Mouse (Mus musculus) stomach, embryonic 14.5 days (tissue): ENCODE measurements around the gene Olfr1152. TPM values are rescaled to one million over a fixed set of nuclear protein-coding genes. Genes with fewer than 3 reads are reported as not detected.

Experiments
- ATAC-seq: fragments of 200-750 bp; cut with Nextera tagmentation; 2 replicates; pipeline ENCODE4 v1.8.0; 2017; ENCODE audit warnings: low read depth, moderate TSS enrichment; ENCODE audit not compliant: insufficient number of reproducible peaks, insufficient read depth, low FRiP score
- H3K27ac ChIP-seq: fragments of 300-500 bp; sonication (generic); 2 replicates; pipeline ENCODE4 v1.5.1; 2014; ENCODE audit warnings: mild to moderate bottlenecking, low read length, moderate library complexity, mixed read lengths
- H3K27me3 ChIP-seq: fragments of 300-500 bp; sonication (generic); 2 replicates; pipeline ENCODE4 v1.6.1; 2014; ENCODE audit warnings: low read length, control low read depth, mixed read lengths; ENCODE audit not compliant: control insufficient read depth, insufficient read depth
- H3K36me3 ChIP-seq: fragments of 300-500 bp; sonication (generic); 2 replicates; pipeline ENCODE4 v1.6.1; 2014; ENCODE audit warnings: mild to moderate bottlenecking, control low read depth, low read length, moderate library complexity, mixed read lengths; ENCODE audit not compliant: control insufficient read depth, insufficient read depth
- H3K4me1 ChIP-seq: fragments of 300-500 bp; sonication (generic); 2 replicates; pipeline ENCODE4 v1.6.1; 2014; ENCODE audit warnings: low read length, control low read depth, mixed read lengths; ENCODE audit not compliant: control insufficient read depth, insufficient read depth
- H3K4me2 ChIP-seq: fragments of 300-500 bp; sonication (generic); replicated peaks from 2 replicates; pipeline ENCODE4 v1.6.1; 2014; ENCODE audit warnings: low read depth, low read length, control low read depth
- H3K4me3 ChIP-seq: fragments of 300-500 bp; sonication (generic); 2 replicates; pipeline ENCODE4 v1.5.1; 2014; ENCODE audit warnings: low read depth, low read length, control low read depth
- H3K9ac ChIP-seq: fragments of 300-500 bp; sonication (generic); replicated peaks from 2 replicates; pipeline ENCODE4 v1.6.1; 2014; ENCODE audit warnings: low read depth, mild to moderate bottlenecking, control low read depth, low read length, moderate library complexity, mixed read lengths
- H3K9me3 ChIP-seq: fragments of 300-500 bp; sonication (generic); 2 replicates; pipeline ENCODE4 v1.6.1; 2016; ENCODE audit warnings: low read depth, low read length, control low read depth; ENCODE audit not compliant: control insufficient read depth
- WGBS: fragments of 180-500 bp; shearing (Covaris S2); extraction: QIAGEN DNeasy Blood & Tissue Kit; methylation state at CpG from one replicate; pipeline ENCODE4 v1.1.7; 2014; 5-methylcytosine and 5-hydroxymethylcytosine counted together
- polyA plus RNA-seq: library from polyadenylated mRNA; unstranded; fragments of >200 nt; fragmentation: Nextera tagmentation; extraction: Ambion mirVana; gene quantifications from 2 replicates; pipeline ENCODE4 v1.2.1, GENCODE M21; 2014

Olfr1152 gene
- polyA plus RNA-seq = 0.06 TPM in 1 of 2 replicates, not detected in the other

DNA sequence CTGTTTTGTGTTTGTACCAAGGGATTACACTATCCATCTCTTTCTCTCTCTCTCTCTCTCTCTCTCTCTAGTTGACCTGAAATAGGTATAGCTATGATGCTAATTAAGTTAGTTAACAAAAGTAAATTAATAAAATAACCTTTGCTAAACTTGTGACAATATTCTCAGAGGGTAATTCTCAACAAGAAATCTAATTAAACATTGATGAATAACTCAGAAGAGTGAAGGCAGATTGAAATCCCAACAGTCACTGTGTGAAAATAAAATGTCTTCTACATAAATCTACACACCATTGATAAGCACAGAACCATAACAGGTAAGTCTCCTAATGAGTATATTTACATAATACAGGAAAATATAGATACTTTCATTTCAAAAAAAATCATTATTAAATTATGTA lies at the start of gene Olfr1152:
Gene Olfr1152 (plus strand): TSS at position 301 of the 400 bp plus-strand sequence.
- H3K4me3 ChIP-seq = no peak within 1 kb of the TSS
- no peak within 1 kb of the TSS for H3K9ac ChIP-seq
- no peaks in the 10 kb centered on the region for H3K36me3 ChIP-seq
- no peaks in the 10 kb centered on the region for H3K27me3 ChIP-seq
- H3K9me3 ChIP-seq = no peaks in the 10 kb centered on the region
- H3K27ac ChIP-seq = no peak within 1 kb of the TSS
- no peaks in the 10 kb centered on the region for H3K4me1 ChIP-seq
- H3K4me2 ChIP-seq = no peak within 1 kb of the TSS
- ATAC-seq = no peak

GRCm38 (mm10) chr2:87830233-87830632 lies 36.1 kb upstream of the Olfr1152 start, which contains the start of gene Olfr1148:
Gene Olfr1148, plus strand, starts transcription at chr2:87830533.
- no peak for ATAC-seq
- 97% methylated on average over 1 of the region's 1 CpGs for WGBS

GRCm38 (mm10) chr2:87843693-87844092 lies 22.6 kb upstream of the Olfr1152 start, which contains the start of gene Olfr1150-ps1:
Gene Olfr1150-ps1, plus strand, starts transcription at chr2:87843993.
- H3K4me1 ChIP-seq = no peaks in the 10 kb centered on the region
- no peak within 1 kb of the TSS for H3K4me3 ChIP-seq
- H3K27ac ChIP-seq = no peak within 1 kb of the TSS
- no peaks in the 10 kb centered on the region for H3K9me3 ChIP-seq
- H3K4me2 ChIP-seq = no peak within 1 kb of the TSS
- ATAC-seq = no peak
- H3K36me3 ChIP-seq = no peaks in the 10 kb centered on the region
- WGBS = 80% methylated on average over 1 of the region's 1 CpGs
- no peak within 1 kb of the TSS for H3K9ac ChIP-seq
- H3K27me3 ChIP-seq = no peaks in the 10 kb centered on the region

More at GRCm38 (mm10) chr2:87830233-87830632, 36.1 kb upstream of the Olfr1152 start, which contains the start of gene Olfr1148:
- H3K9me3 ChIP-seq = no peaks in the 10 kb centered on the region
- H3K36me3 ChIP-seq = no peaks in the 10 kb centered on the region
- no peak within 1 kb of the TSS for H3K9ac ChIP-seq
- H3K4me3 ChIP-seq = no peak within 1 kb of the TSS
- H3K27ac ChIP-seq = no peak within 1 kb of the TSS
- no peaks in the 10 kb centered on the region for H3K27me3 ChIP-seq
- no peaks in the 10 kb centered on the region for H3K4me1 ChIP-seq
- H3K4me2 ChIP-seq = no peak within 1 kb of the TSS

DNA sequence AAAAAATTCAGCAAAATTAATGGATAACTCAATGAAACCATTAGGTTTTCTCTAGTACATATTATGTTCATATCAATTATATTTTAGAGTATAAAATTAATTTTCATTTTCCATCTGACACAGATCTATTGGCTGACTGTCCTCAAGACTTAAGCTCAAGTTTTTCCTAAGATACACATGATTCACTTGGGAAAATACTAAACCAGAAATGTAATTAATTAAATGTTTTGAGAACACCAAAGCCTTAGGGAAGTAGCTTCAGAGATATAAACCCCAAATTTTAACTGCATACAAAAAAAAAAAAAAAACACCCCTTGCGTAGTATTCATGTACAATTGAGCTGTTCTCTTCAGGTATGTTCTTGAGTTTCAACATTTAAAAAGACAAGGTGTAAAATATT lies 10.7 kb upstream of the Olfr1152 start, which contains the start of gene Olfr1151:
Gene Olfr1151 (plus strand): TSS at position 301 of the 400 bp plus-strand sequence.
- no peak within 1 kb of the TSS for H3K4me3 ChIP-seq
- H3K27me3 ChIP-seq = no peaks in the 10 kb centered on the region
- no peaks in the 10 kb centered on the region for H3K36me3 ChIP-seq
- no peak within 1 kb of the TSS for H3K27ac ChIP-seq
- H3K4me2 ChIP-seq = no peak within 1 kb of the TSS
- WGBS = 84% methylated on average over 1 of the region's 1 CpGs
- no peak for ATAC-seq
- H3K4me1 ChIP-seq = no peaks in the 10 kb centered on the region
- no peak within 1 kb of the TSS for H3K9ac ChIP-seq
- H3K9me3 ChIP-seq = no peaks in the 10 kb centered on the region

GRCm38 (mm10) chr2:87894662-87895061 lies 28.4 kb downstream of the Olfr1152 start, which contains the start of gene Olfr1153:
Gene Olfr1153, plus strand, starts transcription at chr2:87894962.
- WGBS = 76% methylated on average over 1 of the region's 1 CpGs
- ATAC-seq = no peak
- Histone ChIP-seq H3K27ac (no peak within 1 kb of the TSS), H3K9me3 (no peaks in the 10 kb centered on the region), H3K36me3 (no peaks in the 10 kb centered on the region), H3K4me1 (no peaks in the 10 kb centered on the region), H3K27me3 (no peaks in the 10 kb centered on the region), H3K4me2 (no peak within 1 kb of the TSS), H3K9ac (no peak within 1 kb of the TSS), H3K4me3 (no peak within 1 kb of the TSS)

- no peak within 1 kb of the TSS for H3K4me2 ChIP-seq
- no peak for ATAC-seq
- no peaks in the 10 kb centered on the region for H3K4me1 ChIP-seq
- H3K27ac ChIP-seq = no peak within 1 kb of the TSS
- no peaks in the 10 kb centered on the region for H3K27me3 ChIP-seq
- no peak within 1 kb of the TSS for H3K9ac ChIP-seq
- 89% methylated on average over 1 of the region's 1 CpGs for WGBS
- no peak within 1 kb of the TSS for H3K4me3 ChIP-seq
- no peaks in the 10 kb centered on the region for H3K36me3 ChIP-seq
- H3K9me3 ChIP-seq = no peaks in the 10 kb centered on the region
Observed at GRCm38 (mm10) chr2:87905066-87905465, 38.8 kb downstream of the Olfr1152 start, which contains the start of gene Olfr1154. Gene Olfr1154, minus strand, starts transcription at chr2:87905166.

Other genes starting within 250 kb of the Olfr1152 start
- not detected in 2 replicates for gene Olfr1131, start 239.4 kb upstream of the Olfr1152 start, polyA plus RNA-seq
- not detected in 2 replicates for gene Olfr1132, start 229.0 kb upstream of the Olfr1152 start, polyA plus RNA-seq
- not detected in 2 replicates for gene Olfr1133, start 219.1 kb upstream of the Olfr1152 start, polyA plus RNA-seq
- gene Olfr1134, start 208.0 kb upstream of the Olfr1152 start, polyA plus RNA-seq = not detected in 2 replicates
- not detected in 2 replicates for gene Olfr1135, start 192.8 kb upstream of the Olfr1152 start, polyA plus RNA-seq
- gene Olfr1136, start 172.5 kb upstream of the Olfr1152 start, polyA plus RNA-seq = not detected in 2 replicates
- gene Olfr1137, start 153.3 kb upstream of the Olfr1152 start, polyA plus RNA-seq = not detected in 2 replicates
- gene Olfr1138, start 126.5 kb upstream of the Olfr1152 start, polyA plus RNA-seq = not detected in 2 replicates
- not detected in 2 replicates for gene Olfr1140, start 122.7 kb upstream of the Olfr1152 start, polyA plus RNA-seq
- gene Olfr1141, start 112.5 kb upstream of the Olfr1152 start, polyA plus RNA-seq = not detected in 2 replicates
- not detected in 2 replicates for gene Olfr152, start 87.0 kb upstream of the Olfr1152 start, polyA plus RNA-seq
- gene Olfr1143, start 65.9 kb upstream of the Olfr1152 start, polyA plus RNA-seq = not detected in 2 replicates
- not detected in 2 replicates for gene Olfr1145, start 56.7 kb upstream of the Olfr1152 start, polyA plus RNA-seq
- not detected in 2 replicates for gene Olfr1148, start 36.0 kb upstream of the Olfr1152 start, polyA plus RNA-seq
- not detected in 2 replicates for gene Olfr1150-ps1, start 22.5 kb upstream of the Olfr1152 start, polyA plus RNA-seq
- not detected in 2 replicates for gene Olfr1151, start 10.6 kb upstream of the Olfr1152 start, polyA plus RNA-seq
- not detected in 2 replicates for gene Olfr1153, start 28.5 kb downstream of the Olfr1152 start, polyA plus RNA-seq
- gene Olfr1154, start 38.7 kb downstream of the Olfr1152 start, polyA plus RNA-seq = not detected in 2 replicates
- gene Olfr1155, start 78.6 kb downstream of the Olfr1152 start, polyA plus RNA-seq = not detected in 2 replicates
- not detected in 2 replicates for gene Olfr1156, start 86.6 kb downstream of the Olfr1152 start, polyA plus RNA-seq
- not detected in 2 replicates for gene Olfr1157, start 101.8 kb downstream of the Olfr1152 start, polyA plus RNA-seq
- not detected in 2 replicates for gene Olfr74, start 108.2 kb downstream of the Olfr1152 start, polyA plus RNA-seq
- not detected in 2 replicates for gene Olfr1158, start 123.6 kb downstream of the Olfr1152 start, polyA plus RNA-seq
- gene Olfr1160, start 141.8 kb downstream of the Olfr1152 start, polyA plus RNA-seq = not detected in 2 replicates
- gene Olfr1161, start 156.3 kb downstream of the Olfr1152 start, polyA plus RNA-seq = not detected in 2 replicates
- not detected in 2 replicates for gene Olfr73, start 171.2 kb downstream of the Olfr1152 start, polyA plus RNA-seq
- gene Olfr1162, start 184.6 kb downstream of the Olfr1152 start, polyA plus RNA-seq = not detected in 2 replicates
- gene Olfr1163, start 205.3 kb downstream of the Olfr1152 start, polyA plus RNA-seq = not detected in 2 replicates
- not detected in 2 replicates for gene Olfr1164, start 227.5 kb downstream of the Olfr1152 start, polyA plus RNA-seq